ENCODE assay signal across 28 mouse cellular contexts in the genomic region with DNA sequence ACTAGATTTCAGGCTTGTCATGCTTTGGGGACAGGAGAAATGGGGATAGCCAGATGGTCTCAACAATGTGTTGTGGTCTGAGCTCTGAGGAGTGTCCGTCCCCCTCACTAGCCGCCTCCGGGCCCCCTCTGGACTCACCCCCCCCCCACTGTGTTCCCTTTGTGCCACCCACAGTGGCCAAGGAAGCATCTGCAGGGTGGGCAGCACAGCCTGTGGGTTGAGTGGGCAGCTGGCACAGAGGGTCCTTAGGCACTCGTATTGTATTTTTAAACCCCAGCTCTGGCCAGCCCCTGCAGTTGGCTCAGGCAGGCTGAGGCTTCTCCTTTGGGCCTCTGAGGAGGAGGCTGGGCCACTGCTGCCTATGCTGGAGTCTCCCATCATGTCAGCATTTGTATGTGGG.
A peak's percentile ranks its signal among the peaks of the same experiment; 100 is the strongest.
DNase-seq lines count a peak whose midpoint lies in the region; ATAC-seq lines count a peak whose summit lies in the region.
"Had no signal": no experiment of that assay in that cellular context is flagged by ENCODE, and none has a peak within 500 bp of the region (broad histone marks: within the 10 kb centered on the region; RNA-seq: fewer than 3 reads in every experiment).

No protein-coding gene starts in this region.

- H3K36me3 ChIP-seq in hindbrain, embryonic 10.5 days: no peaks in the 10 kb centered on the region
- no peaks in the 10 kb centered on the region for H3K36me3 ChIP-seq in hindbrain, embryonic 16.5 days (ENCODE audit: control insufficient read depth, insufficient read depth, low read length)
- no peaks in the 10 kb centered on the region for H3K36me3 ChIP-seq in midbrain, embryonic 10.5 days
- H3K36me3 ChIP-seq in midbrain, embryonic 15.5 days (replicated peaks): no peaks in the 10 kb centered on the region
- H3K36me3 ChIP-seq: embryonic facial prominence, embryonic 12.5 days; heart, embryonic 10.5 days; heart, embryonic 15.5 days; hindbrain, embryonic 12.5 days; limb, embryonic 10.5 days; limb, embryonic 15.5 days; liver, embryonic 13.5 days had no signal

- peaks cover 38% of the 10 kb centered on the region for H3K4me1 ChIP-seq in hindbrain, embryonic 10.5 days (replicated peaks)
- H3K4me1 ChIP-seq in hindbrain, embryonic 16.5 days (ENCODE audit: control insufficient read depth, insufficient read depth, low read depth, low read length): peaks cover 8% of the 10 kb centered on the region
- H3K4me1 ChIP-seq in midbrain, embryonic 10.5 days: peaks cover 33% of the 10 kb centered on the region
- peaks cover 18% of the 10 kb centered on the region for H3K4me1 ChIP-seq in midbrain, embryonic 15.5 days
- H3K4me1 ChIP-seq: limb, embryonic 15.5 days; liver, embryonic 13.5 days had no signal

- no peak for DNase-seq in hindbrain, embryonic 10.5 days (ENCODE audit: low spot score)
- DNase-seq in midbrain, embryonic 10.5 days (ENCODE audit: low spot score): no peak
- peak; percentile 66 to 70 for DNase-seq in right cerebral cortex, adult 2 months (ENCODE audit: low spot score in 2 of 2)
- DNase-seq in right cerebral cortex, postnatal 14 days: no peak
- peak; percentile 70 to 80 for DNase-seq in right cerebral cortex, postnatal 36 days (ENCODE audit: low spot score in 2 of 2)
- no peak for DNase-seq in adrenal gland, postnatal 14 days
- DNase-seq: adrenal gland, postnatal 36 days; cerebellum, adult 11 months; cerebellum, adult 9-10 months; cerebellum, postnatal 36 days; gastrocnemius, postnatal 25 days; heart, adult 11 months; kidney, adult 8-10 months; kidney, postnatal 4 days; liver, embryonic 13.5 days; lung, adult 18-20 months; lung, postnatal 14 days had no signal

- no peak overlapping the region for H3K4me2 ChIP-seq in hindbrain, embryonic 16.5 days (ENCODE audit: low read length)
- no peak overlapping the region for H3K4me2 ChIP-seq in midbrain, embryonic 15.5 days
- H3K4me2 ChIP-seq: embryonic facial prominence, embryonic 12.5 days; heart, embryonic 15.5 days; hindbrain, embryonic 12.5 days; limb, embryonic 15.5 days; liver, embryonic 13.5 days had no signal

- no peak overlapping the region for H3K4me3 ChIP-seq in hindbrain, embryonic 10.5 days
- no peak overlapping the region for H3K4me3 ChIP-seq in hindbrain, embryonic 16.5 days (ENCODE audit: low read length)
- H3K4me3 ChIP-seq in midbrain, embryonic 10.5 days: no peak overlapping the region
- no peak overlapping the region for H3K4me3 ChIP-seq in midbrain, embryonic 15.5 days
- H3K4me3 ChIP-seq: embryonic facial prominence, embryonic 12.5 days; heart, embryonic 10.5 days; heart, embryonic 15.5 days; hindbrain, embryonic 12.5 days; limb, embryonic 10.5 days; limb, embryonic 15.5 days; liver, embryonic 13.5 days had no signal

- peaks cover 4% of the 10 kb centered on the region for H3K27me3 ChIP-seq in hindbrain, embryonic 10.5 days (ENCODE audit: insufficient read depth, poor library complexity, severe bottlenecking)
- no peaks in the 10 kb centered on the region for H3K27me3 ChIP-seq in hindbrain, embryonic 16.5 days (replicated peaks; ENCODE audit: control insufficient read depth, insufficient read depth, low read length)
- H3K27me3 ChIP-seq in midbrain, embryonic 10.5 days (ENCODE audit: low read depth, poor library complexity, severe bottlenecking): no peaks in the 10 kb centered on the region
- no peaks in the 10 kb centered on the region for H3K27me3 ChIP-seq in midbrain, embryonic 15.5 days (replicated peaks)
- H3K27me3 ChIP-seq: embryonic facial prominence, embryonic 12.5 days; hindbrain, embryonic 12.5 days; limb, embryonic 15.5 days; liver, embryonic 13.5 days had no signal

- ATAC-seq in hindbrain, embryonic 16.5 days: no peak
- ATAC-seq in midbrain, embryonic 15.5 days (replicated peaks): no peak
- ATAC-seq: CD4-positive, CD25-positive, alpha-beta regulatory T cell, adult 4 months; intestine, embryonic 16.5 days had no signal

- peak overlapping the region; percentile 2; the same call in 1 of the 2 replicates for H3K27ac ChIP-seq in hindbrain, embryonic 10.5 days
- H3K27ac ChIP-seq in hindbrain, embryonic 16.5 days (ENCODE audit: low read depth, low read length): no peak overlapping the region
- peak overlapping the region; percentile 61; the same call in 1 of the 2 replicates for H3K27ac ChIP-seq in midbrain, embryonic 10.5 days (replicated peaks)
- no peak overlapping the region for H3K27ac ChIP-seq in midbrain, embryonic 15.5 days
- H3K27ac ChIP-seq: embryonic facial prominence, embryonic 12.5 days; heart, embryonic 10.5 days; heart, embryonic 15.5 days; hindbrain, embryonic 12.5 days; kidney, postnatal 0 days; limb, embryonic 10.5 days; limb, embryonic 15.5 days; liver, embryonic 13.5 days had no signal

- H3K9me3 ChIP-seq in hindbrain, embryonic 10.5 days: no peaks in the 10 kb centered on the region
- H3K9me3 ChIP-seq in hindbrain, embryonic 16.5 days (ENCODE audit: control insufficient read depth, low read length): no peaks in the 10 kb centered on the region
- H3K9me3 ChIP-seq in midbrain, embryonic 10.5 days (replicated peaks): no peaks in the 10 kb centered on the region
- no peaks in the 10 kb centered on the region for H3K9me3 ChIP-seq in midbrain, embryonic 15.5 days
- H3K9me3 ChIP-seq: embryonic facial prominence, embryonic 12.5 days; heart, embryonic 10.5 days; heart, embryonic 15.5 days; hindbrain, embryonic 12.5 days; limb, embryonic 10.5 days; limb, embryonic 15.5 days; liver, embryonic 13.5 days had no signal

- WGBS in hindbrain, embryonic 10.5 days: 68% methylated on average over 4 of the region's 4 CpGs
- WGBS in hindbrain, embryonic 16.5 days: 35% methylated on average over 4 of the region's 4 CpGs
- WGBS in midbrain, embryonic 10.5 days: 73% methylated on average over 4 of the region's 4 CpGs
- WGBS in midbrain, embryonic 15.5 days: 60% methylated on average over 4 of the region's 4 CpGs

- H3K9ac ChIP-seq in hindbrain, embryonic 16.5 days (ENCODE audit: low read depth, low read length): no peak overlapping the region
- H3K9ac ChIP-seq in midbrain, embryonic 15.5 days: no peak overlapping the region
- H3K9ac ChIP-seq: embryonic facial prominence, embryonic 12.5 days; heart, embryonic 15.5 days; hindbrain, embryonic 12.5 days; limb, embryonic 15.5 days; liver, embryonic 13.5 days had no signal

Comparison
In these comparisons a context has a peak if more than half of its experiments do, and no peak if none do; other contexts are left out.
1. DNase-seq: peak in right cerebral cortex, adult 2 months (2 of 2) and right cerebral cortex, postnatal 36 days (2 of 2); none in hindbrain, embryonic 10.5 days (single experiment), midbrain, embryonic 10.5 days (single experiment), right cerebral cortex, postnatal 14 days (single experiment) and adrenal gland, postnatal 14 days (single experiment).
2. H3K27ac ChIP-seq: peak in hindbrain, embryonic 10.5 days (single experiment) and midbrain, embryonic 10.5 days (single experiment); none in hindbrain, embryonic 16.5 days (single experiment) and midbrain, embryonic 15.5 days (single experiment).